Mouse (Mus musculus) G1E (cell line): ENCODE measurements at regions not wholly inside any gene's neighbourhood (a gene's known extent, or its start where the extent isn't known, plus 50 kb on each side); places are given as distances from the start of the nearest gene placed in this dataset.

Experiments used
- ATAC-seq: 2 replicates; pipeline ENCODE4 v1.8.0; 2016; ENCODE audit warnings: mild to moderate bottlenecking; ENCODE audit not compliant: insufficient number of reproducible peaks, poor library complexity, low FRiP score, severe bottlenecking; ENCODE audit errors: extremely low read depth
- DNase-seq: peaks from one replicate; pipeline ENCODE4 v3.0.0; 2012; ENCODE audit warnings: low spot score
- H3K27me3 ChIP-seq: 2 replicates; pipeline ENCODE4 v1.6.1; 2012; ENCODE audit warnings: mild to moderate bottlenecking, low read length, inconsistent platforms; ENCODE audit not compliant: insufficient read depth
- H3K36me3 ChIP-seq: replicated peaks from 2 replicates; pipeline ENCODE3; 2012; ENCODE audit warnings: mild to moderate bottlenecking, inconsistent platforms
- H3K4me1 ChIP-seq: 2 replicates; pipeline ENCODE4 v1.6.1; 2012; ENCODE audit warnings: low read depth, low read length, inconsistent platforms, mixed read lengths; ENCODE audit not compliant: insufficient read depth
- H3K4me3 ChIP-seq: 2 replicates; pipeline ENCODE4 v1.5.1; 2012; ENCODE audit warnings: low read depth, mild to moderate bottlenecking, inconsistent platforms, low read length, moderate library complexity, mixed read lengths
- H3K9me3 ChIP-seq: replicated peaks from 2 replicates; pipeline ENCODE4 v1.6.1; 2012; ENCODE audit warnings: inconsistent platforms
- CTCF ChIP-seq: IDR thresholded peaks from 2 replicates; pipeline ENCODE4 v1.5.1; 2012; ENCODE audit warnings: low read depth, low read length, inconsistent platforms, mixed read lengths
- GATA1 ChIP-seq: IDR thresholded peaks from 2 replicates; pipeline ENCODE4 v1.6.1; 2012; ENCODE audit warnings: borderline replicate concordance, low read length, inconsistent platforms, mixed read lengths
- GATA2 ChIP-seq: IDR thresholded peaks from 2 replicates; pipeline ENCODE4 v1.6.1; 2012; ENCODE audit warnings: low read depth, low read length, inconsistent platforms, borderline replicate concordance
- POLR2AphosphoS5 ChIP-seq: IDR thresholded peaks from 2 replicates; pipeline ENCODE4 v1.6.1; 2012; ENCODE audit warnings: low read depth, low read length, inconsistent platforms; ENCODE audit not compliant: insufficient replicate concordance
- TAL1 ChIP-seq: conservative IDR thresholded peaks from 2 replicates; pipeline ENCODE4 v1.6.1; 2012; ENCODE audit warnings: low read depth, low read length, inconsistent platforms, mixed read lengths

- no peak for TF ChIP-seq GATA1
- TF ChIP-seq POLR2AphosphoS5: no peak
- TF ChIP-seq TAL1: no peak
- no peak for TF ChIP-seq GATA2
- no peak for TF ChIP-seq CTCF
- no peak for ATAC-seq
- Histone ChIP-seq H3K9me3 (no peaks in the 10 kb centered on the region), H3K4me3 (no peak overlapping the region), H3K27me3 (peaks cover 4% of the 10 kb centered on the region; the same call in 1 of the 2 replicates), H3K36me3 (no peaks in the 10 kb centered on the region), H3K4me1 (no peaks in the 10 kb centered on the region)
- DNase-seq: no peak
Observed at GRCm38 (mm10) chr13:103561795-103562705, 212.4 kb downstream of the Srek1 start.

GRCm38 (mm10) chr13:103558915-103559314 lies 215.5 kb downstream of the Srek1 start:
- H3K27me3 ChIP-seq: peaks cover 2% of the 10 kb centered on the region; the same call in 1 of the 2 replicates
- H3K4me3 ChIP-seq: no peak overlapping the region
- H3K4me1 ChIP-seq: no peaks in the 10 kb centered on the region
- no peaks in the 10 kb centered on the region for H3K9me3 ChIP-seq
- no peak for ATAC-seq
- no peak for TF ChIP-seq GATA2
- no peak for TF ChIP-seq CTCF
- no peak for TF ChIP-seq POLR2AphosphoS5
- TF ChIP-seq TAL1: no peak
- TF ChIP-seq GATA1: no peak
- H3K36me3 ChIP-seq: no peaks in the 10 kb centered on the region
- DNase-seq: no peak

- no peak overlapping the region for H3K4me3 ChIP-seq
- 0 out of 2 replicates have a peak, but pooled peaks cover 3% of the 10 kb centered on the region for H3K27me3 ChIP-seq
- H3K9me3 ChIP-seq: no peaks in the 10 kb centered on the region
- no peak for ATAC-seq
- no peak for TF ChIP-seq GATA1
- TF ChIP-seq POLR2AphosphoS5: no peak
- TF ChIP-seq GATA2: no peak
- no peak for TF ChIP-seq CTCF
- TF ChIP-seq TAL1: no peak
- DNase-seq: no peak
- H3K36me3 ChIP-seq: no peaks in the 10 kb centered on the region
- no peaks in the 10 kb centered on the region for H3K4me1 ChIP-seq
Observed at GRCm38 (mm10) chr13:103539577-103539976, 205.3 kb upstream of the Mast4 start.

GRCm38 (mm10) chr13:103513825-103514224 lies 179.5 kb upstream of the Mast4 start:
- no peaks in the 10 kb centered on the region for H3K36me3 ChIP-seq
- ATAC-seq (no peak), DNase-seq (no peak)
- TF ChIP-seq GATA2 (no peak), CTCF (no peak), GATA1 (no peak), TAL1 (no peak), POLR2AphosphoS5 (no peak)
- H3K4me1 ChIP-seq: no peaks in the 10 kb centered on the region
- peaks cover 11% of the 10 kb centered on the region for H3K27me3 ChIP-seq
- H3K4me3 ChIP-seq: no peak overlapping the region
- no peaks in the 10 kb centered on the region for H3K9me3 ChIP-seq

GRCm38 (mm10) chr13:103512476-103512875 lies 178.2 kb upstream of the Mast4 start:
- H3K4me1 ChIP-seq: no peaks in the 10 kb centered on the region
- H3K9me3 ChIP-seq: no peaks in the 10 kb centered on the region
- H3K4me3 ChIP-seq: no peak overlapping the region
- DNase-seq (no peak), ATAC-seq (no peak)
- no peak for TF ChIP-seq CTCF
- no peak for TF ChIP-seq TAL1
- no peak for TF ChIP-seq GATA1
- no peak for TF ChIP-seq POLR2AphosphoS5
- no peak for TF ChIP-seq GATA2
- no peaks in the 10 kb centered on the region for H3K36me3 ChIP-seq
- H3K27me3 ChIP-seq: peaks cover 8% of the 10 kb centered on the region; the same call in 1 of the 2 replicates

- DNase-seq (no peak), ATAC-seq (no peak)
- Histone ChIP-seq H3K4me1 (no peaks in the 10 kb centered on the region), H3K36me3 (no peaks in the 10 kb centered on the region), H3K9me3 (no peaks in the 10 kb centered on the region), H3K4me3 (no peak overlapping the region), H3K27me3 (no peaks in the 10 kb centered on the region)
- TF ChIP-seq CTCF: no peak
- TF ChIP-seq POLR2AphosphoS5: no peak
- no peak for TF ChIP-seq GATA2
- no peak for TF ChIP-seq TAL1
- no peak for TF ChIP-seq GATA1
Observed at GRCm38 (mm10) chr13:103504987-103505386, 170.7 kb upstream of the Mast4 start.

- DNase-seq: no peak
- Histone ChIP-seq H3K27me3 (no peaks in the 10 kb centered on the region), H3K4me1 (no peaks in the 10 kb centered on the region), H3K9me3 (no peaks in the 10 kb centered on the region), H3K36me3 (no peaks in the 10 kb centered on the region), H3K4me3 (no peak overlapping the region)
- ATAC-seq: no peak
- TF ChIP-seq CTCF: no peak
- TF ChIP-seq TAL1: no peak
- TF ChIP-seq POLR2AphosphoS5: no peak
- TF ChIP-seq GATA1: no peak
Observed at GRCm38 (mm10) chr13:103499376-103499775, 165.1 kb upstream of the Mast4 start.
